Mouse (Mus musculus): ENCODE measurements around the gene Pidd1. TPM values are rescaled to one million over a fixed set of nuclear protein-coding genes. Genes with fewer than 3 reads are reported as not detected.
A peak's percentile ranks its signal among the peaks of the same experiment; 100 is the strongest.

The Pidd1 gene
- polyA plus RNA-seq, 1 experiment from 2014 or later = 3.9 TPM

- Histone ChIP-seq H3K4me2 (no peak overlapping the region), H3K9me3 (no peaks in the 10 kb centered on the region), H3K9ac (no peak overlapping the region), H3K27ac (replicated peaks) (no peak overlapping the region), H3K36me3 (no peaks in the 10 kb centered on the region), H3K4me1 (replicated peaks) (peaks cover 57% of the 10 kb centered on the region), H3K4me3 (no peak overlapping the region), H3K27me3 (no peaks in the 10 kb centered on the region)
- 95% methylated on average over 10 of the region's 10 CpGs for WGBS
- no peak for ATAC-seq (ENCODE audit: low FRiP score, low read depth)
Measured at GRCm38 (mm10) chr7:141439140-141439679, 4.6 kb downstream of the Pidd1 start.

DNA sequence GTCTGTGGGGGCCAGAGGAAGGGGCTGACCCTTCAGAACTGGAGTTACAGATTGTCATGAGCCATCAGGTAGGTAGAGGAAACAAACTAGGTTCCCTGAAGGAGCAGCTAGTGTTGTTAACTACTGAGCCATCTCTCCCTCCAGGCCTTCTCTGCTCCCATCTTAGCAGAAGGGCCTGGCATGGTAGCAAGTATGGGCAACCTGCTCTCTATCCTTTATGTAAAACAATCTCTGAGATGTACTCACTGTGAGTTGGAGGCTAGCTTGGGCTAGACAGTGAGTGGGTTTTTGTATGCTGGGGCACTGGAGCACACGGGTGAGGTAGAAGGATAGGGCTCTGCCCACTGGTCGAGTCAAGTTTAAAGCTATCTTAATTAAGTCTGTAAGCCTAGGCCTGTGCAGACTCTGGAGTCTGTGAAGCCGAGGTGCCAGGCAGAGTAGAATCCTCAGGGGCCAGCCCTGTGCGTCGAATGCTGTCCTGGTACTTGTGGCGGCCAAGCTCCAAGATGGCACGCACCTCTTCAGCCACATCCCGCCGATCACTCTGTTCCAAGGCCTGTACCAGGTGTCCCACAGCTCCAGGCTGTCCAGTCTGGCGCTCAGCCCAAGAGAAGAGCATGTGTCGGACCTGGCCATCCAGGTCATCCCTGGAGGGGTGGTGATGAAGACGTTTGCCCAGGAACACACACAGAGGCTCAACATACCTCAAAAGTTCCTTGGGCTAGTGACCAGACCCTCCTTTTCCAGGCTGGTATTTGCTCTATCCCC, 5.4 kb downstream of the Pidd1 start:
- 94% methylated on average over 12 of the region's 12 CpGs for WGBS
- Histone ChIP-seq H3K9ac (peak overlapping the region; percentile 61; the same call in 1 of the 2 replicates), H3K4me3 (peak overlapping the region; percentile 54; the same call in 1 of the 2 replicates), H3K9me3 (no peaks in the 10 kb centered on the region), H3K4me2 (peak overlapping the region; percentile 84; the same call in 1 of the 2 replicates), H3K36me3 (no peaks in the 10 kb centered on the region), H3K27ac (replicated peaks) (peak overlapping the region; percentile 80; the same call in 1 of the 2 replicates), H3K27me3 (no peaks in the 10 kb centered on the region), H3K4me1 (replicated peaks) (peaks cover 57% of the 10 kb centered on the region)
- ATAC-seq (ENCODE audit: low FRiP score, low read depth) = no peak

DNA sequence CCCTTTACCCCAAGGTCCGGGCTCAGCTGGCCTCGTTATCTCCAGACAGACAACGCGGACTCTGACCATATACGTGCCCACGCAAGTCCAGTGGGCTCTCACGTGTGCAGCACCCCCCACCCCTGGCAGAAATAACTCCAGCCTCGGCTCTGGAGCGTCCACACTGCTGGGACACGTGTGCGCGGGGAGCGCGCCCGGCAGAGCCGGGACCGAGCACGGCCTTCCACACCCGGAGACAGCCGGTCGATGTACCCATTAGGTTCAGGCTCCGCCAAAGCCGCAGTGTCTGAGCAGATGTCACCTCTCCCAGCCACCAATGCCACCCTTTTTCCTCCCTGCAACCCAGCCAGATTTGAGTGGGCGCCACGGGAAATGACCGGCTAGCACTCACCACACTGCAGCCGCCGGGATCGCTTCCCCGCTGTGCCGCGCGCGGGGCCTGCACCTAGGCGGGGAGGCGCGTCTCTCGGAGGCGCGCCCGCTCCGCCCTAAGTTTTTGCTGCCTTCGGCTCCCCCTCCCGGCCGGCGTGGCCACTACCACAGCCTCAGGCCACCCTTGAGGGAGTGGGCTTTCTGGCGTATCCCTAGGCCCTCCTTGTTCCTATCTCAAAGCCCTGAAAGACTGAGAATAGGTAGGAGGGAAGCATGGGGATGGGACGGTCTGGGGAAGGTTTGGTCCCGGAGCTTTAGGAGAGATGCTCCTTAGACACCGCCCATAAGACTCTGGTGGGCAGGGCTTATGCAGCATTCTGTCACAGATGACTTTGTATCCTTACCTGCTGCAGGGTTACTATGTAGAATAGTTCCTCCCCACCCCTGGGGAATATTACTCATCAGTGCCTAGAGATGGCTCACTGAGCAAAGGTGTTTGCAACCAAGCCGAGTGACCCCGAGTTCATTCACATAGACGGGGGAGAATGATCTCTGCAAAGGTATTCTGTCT, 6.4 kb downstream of the Pidd1 start, which contains the start of gene Slc25a22:
Gene Slc25a22, minus strand, starts transcription at position 715 of the 943 bp plus-strand sequence.
- peak; percentile 80 for ATAC-seq (ENCODE audit: low FRiP score, low read depth)
- H3K36me3 ChIP-seq = peaks cover 7% of the 10 kb centered on the region; the same call in 1 of the 2 replicates
- peak within 1 kb of the TSS; percentile 54 for H3K4me3 ChIP-seq
- H3K9me3 ChIP-seq = no peaks in the 10 kb centered on the region
- no peaks in the 10 kb centered on the region for H3K27me3 ChIP-seq
- H3K4me1 ChIP-seq (replicated peaks) = peaks cover 57% of the 10 kb centered on the region
- H3K9ac ChIP-seq = peak within 1 kb of the TSS; percentile 61
- H3K27ac ChIP-seq (replicated peaks) = peak within 1 kb of the TSS; percentile 80
- H3K4me2 ChIP-seq = peak within 1 kb of the TSS; percentile 84
- 5% methylated on average over 53 of the region's 53 CpGs for WGBS

DNA sequence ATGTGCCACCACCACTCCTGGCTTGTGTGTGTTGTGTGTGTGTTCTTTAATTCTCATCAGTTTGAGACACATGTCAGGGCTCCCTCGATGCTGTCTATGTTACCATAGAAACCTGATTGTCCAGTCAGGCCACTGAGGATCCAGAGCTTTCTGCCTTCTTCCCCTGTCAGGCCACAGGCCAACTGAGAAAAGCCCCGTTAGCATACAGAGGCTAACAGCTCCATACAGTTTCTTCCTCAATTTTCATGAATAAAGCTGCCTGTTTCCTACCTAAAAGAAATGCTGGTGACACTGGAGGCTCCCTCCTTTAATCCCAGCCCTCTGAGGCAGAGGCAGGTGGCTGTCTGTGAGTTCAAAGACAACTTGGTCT, 7.3 kb downstream of the Pidd1 start:
- peaks cover 16% of the 10 kb centered on the region for H3K36me3 ChIP-seq
- H3K4me3 ChIP-seq = peak overlapping the region; percentile 54
- WGBS = 38% methylated on average over 2 of the region's 2 CpGs
- H3K9ac ChIP-seq = peak overlapping the region; percentile 61; the same call in 1 of the 2 replicates
- H3K9me3 ChIP-seq = no peaks in the 10 kb centered on the region
- no peak for ATAC-seq (ENCODE audit: low FRiP score, low read depth)
- peak overlapping the region; percentile 80; the same call in 1 of the 2 replicates for H3K27ac ChIP-seq (replicated peaks)
- peak overlapping the region; percentile 84 for H3K4me2 ChIP-seq
- H3K4me1 ChIP-seq (replicated peaks) = peaks cover 63% of the 10 kb centered on the region
- H3K27me3 ChIP-seq = no peaks in the 10 kb centered on the region

DNA sequence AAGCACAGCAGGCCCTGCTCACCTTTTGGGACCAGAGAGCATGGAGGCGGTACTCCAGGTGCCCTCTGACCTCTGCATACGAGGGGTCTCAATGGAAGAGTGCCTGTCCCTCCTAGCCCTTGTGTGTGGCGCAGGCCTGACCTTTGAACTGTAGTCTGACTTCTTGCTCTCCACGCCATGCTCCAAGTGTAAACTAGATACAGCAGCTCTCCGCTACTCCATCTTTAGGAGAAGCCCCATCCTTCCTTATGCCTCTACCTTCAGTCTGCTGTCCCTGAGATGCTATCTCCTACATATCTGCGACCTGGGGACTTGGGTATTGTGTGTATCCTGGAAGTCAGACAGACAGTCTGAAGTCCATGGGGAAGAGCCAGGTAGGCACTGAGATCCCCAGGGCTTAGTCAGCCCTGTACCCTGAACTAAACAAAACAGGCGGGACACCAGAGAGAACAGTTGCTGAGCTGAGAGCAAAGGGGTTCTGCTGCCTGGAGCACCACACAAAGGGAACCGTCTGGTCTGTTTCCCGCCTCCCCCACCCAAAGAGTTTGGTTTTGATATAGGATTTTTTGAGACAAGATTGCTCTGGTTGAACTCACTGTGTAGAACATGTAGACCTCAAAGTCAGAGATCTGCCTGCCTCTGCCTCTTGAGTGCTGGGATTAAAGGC, 7.8 kb downstream of the Pidd1 start:
- WGBS = 70% methylated on average over 9 of the region's 9 CpGs
- Histone ChIP-seq H3K4me3 (peak overlapping the region; percentile 61), H3K9ac (peak overlapping the region; percentile 68; the same call in 1 of the 2 replicates), H3K9me3 (no peaks in the 10 kb centered on the region), H3K27me3 (no peaks in the 10 kb centered on the region), H3K4me1 (replicated peaks) (peaks cover 63% of the 10 kb centered on the region), H3K4me2 (peak overlapping the region; percentile 84), H3K36me3 (peaks cover 21% of the 10 kb centered on the region), H3K27ac (replicated peaks) (no peak overlapping the region)
- no peak for ATAC-seq (ENCODE audit: low FRiP score, low read depth)

DNA sequence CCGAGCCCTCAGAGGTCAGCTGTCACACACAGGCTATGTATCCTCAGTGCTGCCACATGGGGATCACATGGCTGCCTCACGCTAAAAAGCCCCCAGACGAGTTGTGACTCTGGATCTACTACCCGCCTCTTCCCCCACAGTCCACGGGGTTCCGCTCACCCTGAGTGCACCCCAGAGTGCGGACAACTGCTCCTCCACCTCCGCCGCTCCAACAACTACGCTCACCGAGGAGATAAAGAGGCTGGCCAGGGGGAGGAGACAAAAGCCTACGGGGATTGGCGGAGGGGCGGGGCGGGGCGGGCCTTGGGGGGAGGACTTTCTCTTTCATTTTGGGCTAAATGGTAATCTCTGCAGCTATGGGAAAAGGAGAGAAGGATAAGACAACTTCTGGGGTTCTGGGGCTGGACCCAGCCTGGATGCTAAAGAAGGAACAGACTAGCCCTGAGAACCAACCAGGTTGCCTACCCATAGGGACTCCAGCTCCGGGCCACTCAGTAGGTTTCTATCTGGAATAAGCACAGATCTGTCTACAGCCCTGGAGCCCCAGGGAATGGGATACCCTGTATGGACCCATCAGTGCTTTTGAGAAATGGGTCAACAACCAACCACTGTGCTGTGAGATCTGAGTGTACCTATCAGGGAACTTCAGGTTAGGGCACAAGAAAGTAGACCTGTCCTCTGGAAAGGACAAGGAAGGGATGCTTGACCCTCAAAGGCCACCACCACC, 8.5 kb downstream of the Pidd1 start:
- Histone ChIP-seq H3K9ac (peak overlapping the region; percentile 68), H3K36me3 (peaks cover 28% of the 10 kb centered on the region), H3K4me3 (peak overlapping the region; percentile 61), H3K4me2 (peak overlapping the region; percentile 84), H3K27me3 (no peaks in the 10 kb centered on the region), H3K4me1 (replicated peaks) (peaks cover 64% of the 10 kb centered on the region), H3K27ac (replicated peaks) (peak overlapping the region; percentile 84), H3K9me3 (no peaks in the 10 kb centered on the region)
- WGBS = 4% methylated on average over 17 of the region's 17 CpGs
- peak; percentile 10; the same call in 1 of the 2 replicates for ATAC-seq (ENCODE audit: low FRiP score, low read depth)

DNA sequence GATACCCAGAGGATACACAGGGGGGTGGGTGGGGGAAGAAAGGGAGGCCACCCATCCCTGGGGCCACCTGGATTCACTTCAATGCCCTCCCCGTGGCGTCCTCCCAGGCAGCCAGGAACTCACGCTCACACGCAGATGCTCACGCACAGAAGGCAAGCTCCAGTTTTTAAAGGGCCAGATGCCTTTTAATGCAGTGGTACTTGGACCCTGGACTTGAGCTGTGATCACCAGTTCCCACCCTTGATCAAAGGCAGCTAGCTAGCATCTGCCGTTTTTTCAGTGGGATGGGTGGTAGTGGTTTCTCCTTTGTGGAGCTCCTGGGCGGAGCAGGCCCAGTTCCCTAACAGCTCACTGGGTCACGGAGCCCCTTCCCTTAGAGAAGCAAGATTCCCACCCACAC, 9.4 kb downstream of the Pidd1 start:
- Histone ChIP-seq H3K4me1 (replicated peaks) (peaks cover 72% of the 10 kb centered on the region), H3K27ac (replicated peaks) (peak overlapping the region; percentile 84), H3K36me3 (peaks cover 30% of the 10 kb centered on the region), H3K4me2 (peak overlapping the region; percentile 84), H3K27me3 (no peaks in the 10 kb centered on the region), H3K4me3 (peak overlapping the region; percentile 61), H3K9ac (peak overlapping the region; percentile 68), H3K9me3 (no peaks in the 10 kb centered on the region)
- WGBS = 9% methylated on average over 8 of the region's 8 CpGs
- peak; percentile 12; the same call in 1 of the 2 replicates for ATAC-seq (ENCODE audit: low FRiP score, low read depth)

GRCm38 (mm10) chr7:141433517-141434400, 10.1 kb downstream of the Pidd1 start:
- peaks cover 30% of the 10 kb centered on the region for H3K36me3 ChIP-seq
- H3K27ac ChIP-seq (replicated peaks) = peak overlapping the region; percentile 84
- WGBS = 75% methylated on average over 15 of the region's 15 CpGs
- no peaks in the 10 kb centered on the region for H3K27me3 ChIP-seq
- H3K4me1 ChIP-seq (replicated peaks) = peaks cover 76% of the 10 kb centered on the region
- H3K4me3 ChIP-seq = peak overlapping the region; percentile 61
- no peak for ATAC-seq (ENCODE audit: low FRiP score, low read depth)
- H3K9ac ChIP-seq = peak overlapping the region; percentile 68
- peak overlapping the region; percentile 84 for H3K4me2 ChIP-seq
- H3K9me3 ChIP-seq = no peaks in the 10 kb centered on the region

DNA sequence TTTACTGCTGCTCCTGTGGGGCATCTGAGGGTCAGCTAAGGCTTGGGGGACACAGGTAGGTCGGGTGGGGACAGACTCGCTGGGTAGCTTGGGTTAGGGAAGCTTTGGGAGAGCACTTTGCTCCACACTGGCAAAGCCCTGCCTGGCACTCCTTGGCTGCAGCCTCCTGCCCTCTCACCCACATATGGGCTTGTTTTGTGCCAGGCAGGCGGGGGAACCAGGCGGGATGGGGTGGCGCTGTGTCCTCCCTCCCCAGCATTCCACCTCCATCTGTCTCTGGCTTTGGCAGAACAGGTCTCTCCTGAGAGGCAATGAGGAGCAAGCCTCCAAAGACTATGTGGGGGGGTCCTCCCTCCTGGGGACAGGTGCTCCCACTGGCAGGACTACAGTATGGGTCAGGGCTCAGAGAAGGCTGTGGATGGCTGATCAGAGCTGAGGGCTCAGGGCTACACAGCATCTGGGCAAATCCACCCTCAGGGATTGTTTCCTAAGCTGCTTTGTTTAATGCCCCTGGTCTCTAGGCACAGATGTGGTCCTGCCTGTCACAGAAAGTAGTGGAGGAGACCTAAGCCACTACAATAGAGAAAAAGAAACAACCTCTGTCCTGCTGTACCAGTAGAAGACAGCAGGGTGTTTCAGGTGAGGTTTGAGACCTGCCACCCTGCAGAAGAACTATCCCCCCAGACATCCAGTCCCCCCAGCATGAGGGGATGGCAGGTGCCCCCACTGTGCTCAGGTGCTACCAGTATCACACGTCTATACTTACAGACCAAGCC, 10.9 kb downstream of the Pidd1 start:
- H3K4me1 ChIP-seq (replicated peaks) = peaks cover 78% of the 10 kb centered on the region
- no peak overlapping the region for H3K27ac ChIP-seq (replicated peaks)
- H3K9ac ChIP-seq = peak overlapping the region; percentile 68; the same call in 1 of the 2 replicates
- H3K36me3 ChIP-seq = peaks cover 30% of the 10 kb centered on the region
- H3K9me3 ChIP-seq = no peaks in the 10 kb centered on the region
- WGBS = 80% methylated on average over 6 of the region's 6 CpGs
- H3K27me3 ChIP-seq = no peaks in the 10 kb centered on the region
- ATAC-seq (ENCODE audit: low FRiP score, low read depth) = no peak
- peak overlapping the region; percentile 84 for H3K4me2 ChIP-seq
- peak overlapping the region; percentile 61; the same call in 1 of the 2 replicates for H3K4me3 ChIP-seq

Measured in hindbrain, embryonic 15.5 days (tissue).